Mouse (Mus musculus) neural tube, embryonic 12.5 days (tissue): ENCODE measurements at regions not wholly inside any gene's neighbourhood (a gene's known extent, or its start where the extent isn't known, plus 50 kb on each side); places are given as distances from the start of the nearest gene placed in this dataset.

Source experiments
- ATAC-seq: fragments of 200-750 bp; cut with Nextera tagmentation; 2 replicates; pipeline ENCODE4 v1.8.0; 2017; ENCODE audit warnings: low read depth, mild to moderate bottlenecking, moderate TSS enrichment, moderate library complexity; ENCODE audit not compliant: low FRiP score
- H3K27ac ChIP-seq: fragments of 300-500 bp; sonication (generic); 2 replicates; pipeline ENCODE4 v1.5.1; 2016
- H3K27me3 ChIP-seq: fragments of 300-500 bp; sonication (generic); replicated peaks from 2 replicates; pipeline ENCODE4 v1.6.1; 2016; ENCODE audit warnings: mild to moderate bottlenecking
- H3K36me3 ChIP-seq: fragments of 300-500 bp; sonication (generic); 2 replicates; pipeline ENCODE4 v1.6.1; 2016; ENCODE audit warnings: mild to moderate bottlenecking
- H3K4me1 ChIP-seq: fragments of 300-500 bp; sonication (generic); 2 replicates; pipeline ENCODE4 v1.6.1; 2016
- H3K4me2 ChIP-seq: fragments of 300-500 bp; sonication (generic); replicated peaks from 2 replicates; pipeline ENCODE4 v1.6.1; 2016; ENCODE audit warnings: mild to moderate bottlenecking
- H3K4me3 ChIP-seq: fragments of 300-500 bp; sonication (generic); 2 replicates; pipeline ENCODE4 v1.5.1; 2016
- H3K9ac ChIP-seq: fragments of 300-500 bp; sonication (generic); 2 replicates; pipeline ENCODE4 v1.6.1; 2016; ENCODE audit warnings: mild to moderate bottlenecking
- H3K9me3 ChIP-seq: fragments of 300-500 bp; sonication (generic); 2 replicates; pipeline ENCODE4 v1.6.1; 2016; ENCODE audit warnings: mild to moderate bottlenecking
- WGBS: fragments of 180-500 bp; shearing (Covaris S2); methylation state at CpG from one replicate; pipeline ENCODE4 v1.1.7; 2016; 5-methylcytosine and 5-hydroxymethylcytosine counted together

GRCm38 (mm10) chr3:63638572-63638971, 154.9 kb upstream of the Gm34302 start:
- WGBS, result 58% methylated on average over 2 of the region's 2 CpGs
- Histone ChIP-seq H3K9ac (no peak overlapping the region), H3K4me3 (no peak overlapping the region), H3K27ac (no peak overlapping the region), H3K4me1 (no peaks in the 10 kb centered on the region), H3K4me2 (no peak overlapping the region), H3K9me3 (no peaks in the 10 kb centered on the region), H3K36me3 (no peaks in the 10 kb centered on the region), H3K27me3 (no peaks in the 10 kb centered on the region)
- ATAC-seq, result 0 out of 2 replicates have a peak, but pooled peaks have one; percentile 50

DNA sequence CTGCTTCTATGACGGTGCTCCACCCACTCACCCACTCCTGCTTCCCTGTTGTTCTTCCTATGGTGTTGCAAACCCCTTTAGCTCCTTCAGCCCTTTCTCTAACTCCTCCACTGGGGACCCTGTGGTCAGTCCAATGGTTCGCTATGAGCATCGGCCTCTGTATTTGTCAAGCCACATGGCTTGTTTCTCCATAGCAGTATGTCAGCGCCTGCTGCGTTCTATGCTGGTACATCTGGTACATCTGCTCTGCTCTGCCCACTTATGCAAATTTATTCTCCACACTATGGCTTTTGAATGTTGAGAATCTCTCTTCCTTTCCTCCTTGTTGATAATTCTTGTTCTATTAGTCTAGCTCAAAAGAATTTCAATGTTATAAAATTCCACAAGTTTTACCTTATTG, 154.2 kb upstream of the Gm34302 start:
- H3K4me2 ChIP-seq, result no peak overlapping the region
- no peaks in the 10 kb centered on the region for H3K9me3 ChIP-seq
- H3K4me3 ChIP-seq, result no peak overlapping the region
- H3K4me1 ChIP-seq, result no peaks in the 10 kb centered on the region
- 0 out of 2 replicates have a peak, but pooled peaks have one; percentile 41 for ATAC-seq
- no peak overlapping the region for H3K27ac ChIP-seq
- H3K27me3 ChIP-seq, result no peaks in the 10 kb centered on the region
- no peaks in the 10 kb centered on the region for H3K36me3 ChIP-seq
- no peak overlapping the region for H3K9ac ChIP-seq
- 82% methylated on average over 5 of the region's 5 CpGs for WGBS

GRCm38 (mm10) chr3:63627724-63628123, 144.0 kb upstream of the Gm34302 start:
- no peaks in the 10 kb centered on the region for H3K4me1 ChIP-seq
- no peak for ATAC-seq
- no peak overlapping the region for H3K4me2 ChIP-seq
- no peak overlapping the region for H3K27ac ChIP-seq
- no peaks in the 10 kb centered on the region for H3K36me3 ChIP-seq
- no peaks in the 10 kb centered on the region for H3K9me3 ChIP-seq
- H3K27me3 ChIP-seq, result no peaks in the 10 kb centered on the region
- no peak overlapping the region for H3K4me3 ChIP-seq
- WGBS, result 65% methylated on average over 5 of the region's 5 CpGs
- H3K9ac ChIP-seq, result no peak overlapping the region

DNA sequence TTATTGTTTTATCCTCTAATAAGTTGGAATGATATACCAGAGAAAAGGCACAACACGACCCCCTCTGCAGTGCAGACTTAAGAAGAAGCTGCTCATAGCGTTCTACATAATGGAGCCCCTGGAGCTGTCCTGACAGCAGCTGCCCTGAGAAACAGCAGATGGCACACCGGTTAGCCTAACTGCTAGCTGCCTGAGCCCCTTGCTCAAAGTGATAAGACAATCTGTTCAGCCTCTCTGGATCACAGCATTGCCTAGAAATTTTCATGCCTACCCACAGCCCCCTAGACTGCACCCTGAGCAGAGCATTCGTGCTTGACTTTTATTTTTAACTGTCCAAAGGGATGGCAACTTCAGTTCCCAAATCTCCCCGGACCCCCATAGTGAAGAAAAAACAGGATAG, 132.4 kb upstream of the Gm34302 start:
- Histone ChIP-seq H3K4me3 (no peak overlapping the region), H3K27ac (no peak overlapping the region), H3K9me3 (no peaks in the 10 kb centered on the region), H3K27me3 (no peaks in the 10 kb centered on the region), H3K4me2 (no peak overlapping the region), H3K36me3 (no peaks in the 10 kb centered on the region), H3K4me1 (no peaks in the 10 kb centered on the region), H3K9ac (no peak overlapping the region)
- peak; percentile 88; the same call in 1 of the 2 replicates for ATAC-seq
- WGBS, result 32% methylated on average over 5 of the region's 5 CpGs

DNA sequence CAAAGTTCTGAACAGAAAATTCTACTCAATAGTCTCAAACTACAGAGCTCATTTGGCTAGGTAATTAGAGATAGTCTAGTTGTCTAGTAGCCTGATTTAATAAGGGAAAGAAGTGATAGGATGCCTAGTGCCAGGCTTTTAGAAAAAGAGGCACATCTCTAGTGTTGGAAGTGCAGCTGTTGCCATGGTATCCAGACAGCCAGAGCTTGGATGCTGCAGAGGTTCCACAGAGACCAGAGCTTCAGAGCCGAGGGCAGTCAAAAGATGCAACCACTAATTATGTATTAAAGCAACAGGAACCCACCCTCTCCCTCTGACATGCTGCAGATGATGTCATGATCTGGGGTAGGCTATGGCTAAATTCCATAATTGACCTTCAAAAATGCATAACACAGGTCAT, 130.0 kb upstream of the Gm34302 start:
- Histone ChIP-seq H3K4me3 (no peak overlapping the region), H3K9ac (no peak overlapping the region), H3K36me3 (no peaks in the 10 kb centered on the region), H3K27me3 (no peaks in the 10 kb centered on the region), H3K27ac (no peak overlapping the region), H3K9me3 (no peaks in the 10 kb centered on the region), H3K4me2 (no peak overlapping the region), H3K4me1 (no peaks in the 10 kb centered on the region)
- WGBS, result 33% methylated on average over 1 of the region's 1 CpGs
- ATAC-seq, result no peak

- Histone ChIP-seq H3K9ac (no peak overlapping the region), H3K27me3 (no peaks in the 10 kb centered on the region), H3K4me3 (no peak overlapping the region), H3K36me3 (no peaks in the 10 kb centered on the region), H3K27ac (no peak overlapping the region), H3K4me2 (no peak overlapping the region), H3K9me3 (no peaks in the 10 kb centered on the region), H3K4me1 (no peaks in the 10 kb centered on the region)
- no peak for ATAC-seq
- WGBS, result 41% methylated on average over 3 of the region's 3 CpGs
These were observed 129.2 kb upstream of the Gm34302 start for GRCm38 (mm10) chr3:63612767-63613363.

- Histone ChIP-seq H3K36me3 (no peaks in the 10 kb centered on the region), H3K9ac (no peak overlapping the region), H3K4me2 (no peak overlapping the region), H3K27ac (no peak overlapping the region), H3K27me3 (no peaks in the 10 kb centered on the region), H3K4me3 (no peak overlapping the region), H3K4me1 (no peaks in the 10 kb centered on the region), H3K9me3 (no peaks in the 10 kb centered on the region)
- WGBS, result 34% methylated on average over 5 of the region's 5 CpGs
- peak; percentile 49; the same call in 1 of the 2 replicates for ATAC-seq
These were observed 126.6 kb upstream of the Gm34302 start for GRCm38 (mm10) chr3:63610113-63610919.

DNA sequence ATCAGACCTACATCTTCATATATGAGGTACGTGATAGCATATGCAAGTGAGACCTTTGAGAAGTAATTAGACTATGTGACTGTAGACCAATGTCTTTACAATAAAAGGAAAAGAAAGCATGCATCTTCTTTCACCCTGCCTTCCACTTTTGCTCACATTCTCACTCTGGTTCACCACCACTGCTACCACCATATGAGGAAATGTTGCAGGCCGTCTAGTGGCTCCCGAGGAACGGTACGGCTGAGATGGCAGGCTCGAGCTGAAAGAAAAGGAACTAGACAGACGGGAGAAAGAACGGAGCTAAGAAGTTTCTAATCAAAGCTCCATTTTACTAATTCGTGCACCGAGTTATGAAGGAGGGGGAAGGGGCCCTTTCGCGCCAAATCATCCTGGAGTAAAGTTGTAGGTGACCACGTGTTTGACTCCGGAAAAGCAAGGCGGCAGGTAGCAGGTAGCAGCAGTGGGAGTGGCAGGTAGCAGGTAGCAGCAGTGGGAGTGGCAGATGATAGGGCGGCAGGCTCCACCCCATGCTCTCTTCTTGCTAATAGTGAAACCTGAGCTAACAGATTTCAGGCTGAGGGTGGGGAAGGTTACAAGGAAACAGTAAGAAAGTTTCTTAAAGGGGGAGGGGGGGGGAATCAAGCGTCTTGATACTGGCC, 125.9 kb upstream of the Gm34302 start:
- no peak for ATAC-seq
- H3K9me3 ChIP-seq, result no peaks in the 10 kb centered on the region
- H3K4me2 ChIP-seq, result no peak overlapping the region

DNA sequence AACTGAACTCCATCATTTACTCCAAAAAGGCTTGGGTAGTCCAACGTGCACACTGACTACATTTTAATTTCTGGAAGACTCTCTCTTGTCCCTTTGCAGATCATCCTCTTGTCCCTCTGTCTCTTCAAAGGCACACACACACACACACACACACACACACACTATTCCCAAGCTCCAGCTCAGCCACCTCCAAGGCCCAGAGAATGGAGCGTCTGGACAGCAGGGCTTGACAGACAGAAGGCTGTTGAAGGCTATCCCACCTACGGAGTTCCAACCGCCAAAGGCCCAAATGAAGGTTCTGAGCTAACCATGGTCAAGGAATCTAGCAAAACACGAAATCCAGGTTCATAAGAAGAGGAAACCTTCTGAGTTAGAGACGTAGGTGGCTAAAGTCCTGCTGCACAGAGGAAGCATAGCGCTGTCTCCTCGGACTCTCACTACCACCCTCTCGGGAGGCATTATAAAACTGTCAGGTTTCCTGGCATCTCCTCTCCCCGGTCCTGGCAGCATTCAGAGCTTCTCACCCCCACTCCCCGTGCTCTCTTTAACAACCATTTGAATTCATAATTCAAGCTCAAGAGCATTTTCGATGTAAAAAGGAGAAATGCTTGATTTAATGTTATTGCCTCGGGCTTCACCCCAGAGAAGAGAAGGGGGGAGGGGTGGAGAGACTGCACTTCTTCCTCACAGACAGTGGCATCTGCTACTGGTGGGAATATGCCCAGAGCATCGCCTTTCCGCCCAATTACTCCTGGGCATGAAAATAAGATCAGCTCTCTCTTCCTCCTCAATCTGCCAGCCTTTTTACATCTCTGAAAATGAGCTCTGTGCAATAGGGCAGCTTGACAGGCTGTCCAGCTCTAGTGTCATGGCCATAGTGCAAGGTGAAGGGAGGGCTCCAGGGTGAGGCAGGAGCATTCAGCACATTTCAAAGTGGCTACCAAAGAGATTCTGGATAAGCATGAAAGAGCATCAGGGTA, 99.3 kb upstream of the Gm34302 start:
- no peaks in the 10 kb centered on the region for H3K27me3 ChIP-seq
- H3K9ac ChIP-seq, result no peak overlapping the region
- H3K27ac ChIP-seq, result no peak overlapping the region
- peaks cover 11% of the 10 kb centered on the region for H3K4me1 ChIP-seq
- H3K36me3 ChIP-seq, result no peaks in the 10 kb centered on the region
- peak; percentile 75 for ATAC-seq
- H3K4me3 ChIP-seq, result no peak overlapping the region
- 0 out of 2 replicates have a peak overlapping the region, but pooled peaks have one; percentile 2 for H3K4me2 ChIP-seq
- H3K9me3 ChIP-seq, result no peaks in the 10 kb centered on the region
- 53% methylated on average over 15 of the region's 15 CpGs for WGBS

More for the DNA sequence above, 125.9 kb upstream of the Gm34302 start:
- no peaks in the 10 kb centered on the region for H3K36me3 ChIP-seq
- no peak overlapping the region for H3K27ac ChIP-seq
- WGBS, result 27% methylated on average over 17 of the region's 17 CpGs
- no peaks in the 10 kb centered on the region for H3K27me3 ChIP-seq
- H3K4me1 ChIP-seq, result no peaks in the 10 kb centered on the region
- no peak overlapping the region for H3K9ac ChIP-seq
- no peak overlapping the region for H3K4me3 ChIP-seq

GRCm38 (mm10) chr3:63582180-63582579, 98.5 kb upstream of the Gm34302 start:
- H3K4me1 ChIP-seq, result peaks cover 11% of the 10 kb centered on the region
- H3K36me3 ChIP-seq, result no peaks in the 10 kb centered on the region
- no peak overlapping the region for H3K9ac ChIP-seq
- H3K4me2 ChIP-seq, result no peak overlapping the region
- H3K27me3 ChIP-seq, result no peaks in the 10 kb centered on the region
- no peaks in the 10 kb centered on the region for H3K9me3 ChIP-seq
- ATAC-seq, result no peak
- H3K27ac ChIP-seq, result no peak overlapping the region
- no peak overlapping the region for H3K4me3 ChIP-seq
- WGBS, result 48% methylated on average over 6 of the region's 6 CpGs

- Histone ChIP-seq H3K4me2 (no peak overlapping the region), H3K27me3 (no peaks in the 10 kb centered on the region), H3K9me3 (no peaks in the 10 kb centered on the region), H3K4me1 (no peaks in the 10 kb centered on the region), H3K4me3 (no peak overlapping the region), H3K27ac (no peak overlapping the region), H3K9ac (no peak overlapping the region), H3K36me3 (no peaks in the 10 kb centered on the region)
- 58% methylated on average over 7 of the region's 7 CpGs for WGBS
- ATAC-seq, result peak; percentile 83
These were observed 87.1 kb upstream of the Gm34302 start for GRCm38 (mm10) chr3:63570607-63571353.
